ENCODE assay signal across 24 mouse cellular contexts in the genomic region with DNA sequence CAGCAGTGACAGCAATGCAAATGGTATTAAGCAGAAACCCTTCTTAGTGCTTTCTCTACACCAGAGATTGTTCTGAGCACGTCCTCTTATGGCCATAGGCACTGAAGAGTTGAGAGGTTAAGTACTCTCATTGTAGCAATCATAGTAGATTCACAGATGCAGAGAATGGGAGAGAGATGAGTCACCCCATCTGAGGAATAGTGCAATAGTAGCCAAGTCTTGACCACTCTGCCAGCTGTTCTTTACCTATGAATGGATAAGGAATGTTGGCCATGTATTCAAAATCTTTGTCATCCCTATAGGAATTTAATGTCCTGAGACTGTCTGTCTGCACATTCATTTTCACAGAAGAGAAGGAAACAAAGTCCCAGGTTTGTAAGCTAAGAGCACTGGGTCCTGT.
DNase-seq lines count a peak whose midpoint lies in the region; ATAC-seq and TF ChIP-seq lines count a peak whose summit lies in the region.
"Had no signal": no experiment of that assay in that cellular context is flagged by ENCODE, and none has a peak within 500 bp of the region (broad histone marks: within the 10 kb centered on the region; RNA-seq: fewer than 3 reads in every experiment).

No protein-coding gene starts in this region.

- no peak overlapping the region for H3K4me2 ChIP-seq in hindbrain, embryonic 11.5 days (replicated peaks; ENCODE audit: low read depth, low read length)
- H3K4me2 ChIP-seq in lung, postnatal 0 days (replicated peaks; ENCODE audit: low read depth, low read length) = no peak overlapping the region

- no peak for TF ChIP-seq CTCF in Patski (IDR thresholded peaks at IDR 0.05)
- no peak for TF ChIP-seq CTCF in lung, postnatal 0 days (IDR thresholded peaks at IDR 0.05)

- TF ChIP-seq EP300 in lung, postnatal 0 days (IDR thresholded peaks at IDR 0.05) = no peak

- WGBS in hindbrain, embryonic 11.5 days = 81% methylated on average over 1 of the region's 1 CpGs
- WGBS in lung, postnatal 0 days = 27% methylated on average over 1 of the region's 1 CpGs

- H3K9me3 ChIP-seq in hindbrain, embryonic 11.5 days (ENCODE audit: control insufficient read depth, low read length) = no peaks in the 10 kb centered on the region
- H3K9me3 ChIP-seq in lung, postnatal 0 days (ENCODE audit: low read length) = no peaks in the 10 kb centered on the region

- CTCF ChIA-PET in Patski (lab: Charles Lee) = no interaction called here

- no peak overlapping the region for H3K4me3 ChIP-seq in hindbrain, embryonic 11.5 days (ENCODE audit: low read depth, low read length)
- no peak overlapping the region for H3K4me3 ChIP-seq in lung, postnatal 0 days (ENCODE audit: low read depth, low read length)

- DNase-seq in 3T3-L1 (ENCODE audit: low read depth, low spot score) (peak; percentile 25), Patski (ENCODE audit: low read depth, low spot score) (no peak)
- DNase-seq in Muller cell, postnatal 12 days (ENCODE audit: inconsistent ontology term) = peak; percentile 69
- DNase-seq in hindbrain, embryonic 11.5 days (ENCODE audit: low spot score) = no peak
- no peak for DNase-seq in lung, postnatal 0 days (ENCODE audit: low spot score)
- DNase-seq in adrenal gland, postnatal 4 days (ENCODE audit: low spot score in 2 of 2) = no peak
- DNase-seq: adrenal gland, adult 2 months; adrenal gland, adult 8-10 months; adrenal gland, postnatal 10 days; adrenal gland, postnatal 14 days; adrenal gland, postnatal 25 days; adrenal gland, postnatal 36 days; B cell, adult 2 months; cerebellum, adult 11 months; cerebellum, adult 11-12 months; cerebellum, adult 18-20 months; cerebellum, adult 2 months; cerebellum, adult 8-10 months; cerebellum, adult 9-10 months; cerebellum, adult 9-11 months had no signal

- H3K4me1 ChIP-seq in hindbrain, embryonic 11.5 days (replicated peaks; ENCODE audit: control insufficient read depth, insufficient read depth, low read length) = no peaks in the 10 kb centered on the region
- no peaks in the 10 kb centered on the region for H3K4me1 ChIP-seq in lung, postnatal 0 days (ENCODE audit: insufficient read depth, low read depth, low read length)

- no peak overlapping the region for H3K27ac ChIP-seq in hindbrain, embryonic 11.5 days (ENCODE audit: low read depth, low read length)
- no peak overlapping the region for H3K27ac ChIP-seq in lung, postnatal 0 days (ENCODE audit: low read length)

- H3K27me3 ChIP-seq in Patski = no peaks in the 10 kb centered on the region
- no peaks in the 10 kb centered on the region for H3K27me3 ChIP-seq in hindbrain, embryonic 11.5 days (ENCODE audit: control insufficient read depth, insufficient read depth, low read length)
- no peaks in the 10 kb centered on the region for H3K27me3 ChIP-seq in lung, postnatal 0 days (replicated peaks; ENCODE audit: insufficient read depth, low read length)
- H3K27me3 ChIP-seq: CH12.LX had no signal

- in situ Hi-C loops in Patski (cut with MboI; ENCODE audit: low pct_unique_long_range_greater_than_20kb) = no loop called here

- no peaks in the 10 kb centered on the region for H3K36me3 ChIP-seq in hindbrain, embryonic 11.5 days (ENCODE audit: control insufficient read depth, insufficient read depth, low read length)
- H3K36me3 ChIP-seq in lung, postnatal 0 days (ENCODE audit: insufficient read depth, low read length) = no peaks in the 10 kb centered on the region
- H3K36me3 ChIP-seq: G1E had no signal

- peak; percentile 74 for ATAC-seq in Patski
- ATAC-seq in hindbrain, embryonic 11.5 days (ENCODE audit: low FRiP score) = no peak
- no peak for ATAC-seq in lung, postnatal 0 days
- ATAC-seq: activated CD4-positive, CD25-positive, alpha-beta regulatory T cell, adult 4 months; CD4-positive, CD25-positive, alpha-beta regulatory T cell, adult 4 months had no signal

- POLR2A ChIA-PET in Patski (lab: Charles Lee) = interaction anchor here (0.6 kb wide), 2 partner anchors 9 to 35 kb away, joined by 3 read pairs; no protein-coding TSS in a partner anchor

- no peak overlapping the region for H3K9ac ChIP-seq in hindbrain, embryonic 11.5 days (ENCODE audit: low read depth, low read length)
- no peak overlapping the region for H3K9ac ChIP-seq in lung, postnatal 0 days (replicated peaks; ENCODE audit: low read depth)

Comparison
In these comparisons a context has a peak if more than half of its experiments do, and no peak if none do; other contexts are left out.
1. DNase-seq: peak in 3T3-L1 (single experiment) and Muller cell, postnatal 12 days (single experiment); none in Patski (single experiment), hindbrain, embryonic 11.5 days (single experiment), lung, postnatal 0 days (single experiment) and adrenal gland, postnatal 4 days (0 of 2).